Comparison of ENCODE assay signal across 11 mouse cellular contexts in genomic region chr2:14608606-14609005, GRCm38 (mm10). TPM values are rescaled to one million over a fixed set of nuclear protein-coding genes. Genes with fewer than 3 reads are reported as not detected.
A peak's percentile ranks its signal among the peaks of the same experiment; 100 is the strongest.
DNase-seq lines count a peak whose midpoint lies in the region; ATAC-seq lines count a peak whose summit lies in the region.
"Had no signal": no experiment of that assay in that cellular context is flagged by ENCODE, and none has a peak within 500 bp of the region (broad histone marks: within the 10 kb centered on the region; RNA-seq: fewer than 3 reads in every experiment).

No protein-coding gene starts in this region.

- H3K27me3 ChIP-seq in heart, embryonic 15.5 days = no peaks in the 10 kb centered on the region

- H3K36me3 ChIP-seq in heart, embryonic 15.5 days = no peaks in the 10 kb centered on the region

- H3K4me1 ChIP-seq in heart, embryonic 15.5 days (replicated peaks) = peaks cover 27% of the 10 kb centered on the region

- DNase-seq in lung, adult 18-20 months = peak; percentile 10 to 34
- DNase-seq in lung, postnatal 14 days = no peak
- peak; percentile 44 for DNase-seq in embryo, embryonic 10.5 days (ENCODE audit: low spot score)
- peak; percentile 38 for DNase-seq in lung, postnatal 10 days
- DNase-seq in frontal cortex, adult 2 months (ENCODE audit: extremely low spot score in 1 of 2, low spot score in 1 of 2) = no peak
- DNase-seq in T-cell, adult 2 months (ENCODE audit: low spot score) = no peak
- no peak for DNase-seq in MN1 (ENCODE audit: low spot score)
- DNase-seq: cerebellum, postnatal 36 days had no signal

- H3K9ac ChIP-seq in heart, embryonic 15.5 days = no peak overlapping the region

- 0 out of 2 replicates have a peak overlapping the region, but pooled peaks have one; percentile 24 for H3K4me2 ChIP-seq in heart, embryonic 15.5 days

- peak; percentile 24; the same call in 1 of the 2 replicates for ATAC-seq in heart, embryonic 15.5 days (replicated peaks; ENCODE audit: insufficient number of reproducible peaks, insufficient read depth, low FRiP score, low read depth)
- ATAC-seq: intestine, postnatal 0 days had no signal

- H3K4me3 ChIP-seq in heart, embryonic 15.5 days = no peak overlapping the region

- peak overlapping the region; percentile 74 for H3K27ac ChIP-seq in heart, embryonic 15.5 days
- H3K27ac ChIP-seq: macrophage had no signal

- H3K9me3 ChIP-seq in heart, embryonic 15.5 days (replicated peaks) = no peaks in the 10 kb centered on the region

- 30% methylated on average over 4 of the region's 4 CpGs for WGBS in heart, embryonic 15.5 days

RNA-seq across cellular contexts. Expression of gene Cacnb2, which starts 5.7 kb away (rescaled TPM):
- 10.1 and 12.2 TPM in 2 replicates for polyA plus RNA-seq in heart, embryonic 15.5 days (2015; fragmentation: Nextera tagmentation; extraction: Ambion mirVana)
- polyA plus RNA-seq in frontal cortex, adult 2 months (2012; rRNA removed) = 37.4 and 43.5 TPM in 2 replicates
- polyA plus RNA-seq: macrophage had no signal

Comparison
In these comparisons a context has a peak if more than half of its experiments do, and no peak if none do; other contexts are left out.
1. DNase-seq: peak in lung, adult 18-20 months (2 of 2), embryo, embryonic 10.5 days (single experiment) and lung, postnatal 10 days (single experiment); none in lung, postnatal 14 days (single experiment), frontal cortex, adult 2 months (0 of 2), T-cell, adult 2 months (single experiment) and MN1 (single experiment).